In the genomic region with DNA sequence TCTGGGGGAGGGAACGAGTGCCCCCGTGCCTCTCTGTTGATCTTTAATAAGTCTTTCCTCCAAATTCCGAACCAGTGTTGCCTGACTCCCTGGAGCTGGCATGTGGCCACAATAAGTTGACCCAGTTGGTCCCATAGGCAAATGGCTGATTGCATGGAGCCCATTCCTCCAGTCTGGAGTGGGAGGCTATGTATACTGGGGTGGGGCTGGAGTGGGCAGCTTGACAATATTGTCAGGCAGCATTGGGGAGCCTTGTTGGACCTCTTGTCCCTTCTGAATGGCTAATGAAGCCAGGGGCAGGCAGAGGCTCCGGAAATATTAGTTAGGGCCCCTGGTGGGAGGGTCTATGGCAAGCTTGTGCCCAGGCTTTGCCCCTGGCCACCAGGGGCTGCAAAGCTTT, we compare ENCODE assay signal across 12 mouse cellular contexts. TPM values are rescaled to one million over a fixed set of nuclear protein-coding genes. Genes with fewer than 3 reads are reported as not detected.
DNase-seq lines count a peak whose midpoint lies in the region; ATAC-seq and TF ChIP-seq lines count a peak whose summit lies in the region.
"Had no signal": no experiment of that assay in that cellular context is flagged by ENCODE, and none has a peak within 500 bp of the region (broad histone marks: within the 10 kb centered on the region; RNA-seq: fewer than 3 reads in every experiment).

No protein-coding gene starts in this region.

- peaks cover 12% of the 10 kb centered on the region for H3K4me1 ChIP-seq in embryonic facial prominence, embryonic 10.5 days
- peaks cover 17% of the 10 kb centered on the region for H3K4me1 ChIP-seq in forebrain, embryonic 14.5 days (ENCODE audit: control insufficient read depth, insufficient read depth, low read length)
- H3K4me1 ChIP-seq in limb, embryonic 12.5 days (replicated peaks) = peaks cover 7% of the 10 kb centered on the region; the same call in 1 of the 2 replicates
- H3K4me1 ChIP-seq in midbrain, embryonic 15.5 days = peaks cover 21% of the 10 kb centered on the region
- no peaks in the 10 kb centered on the region for H3K4me1 ChIP-seq in lung, adult 2 months (ENCODE audit: control insufficient read depth, insufficient read depth, low read length)

- H3K27ac ChIP-seq in embryonic facial prominence, embryonic 10.5 days (replicated peaks) = peak overlapping the region; percentile 74
- peak overlapping the region; percentile 17; the same call in 1 of the 2 replicates for H3K27ac ChIP-seq in forebrain, embryonic 14.5 days (ENCODE audit: low read depth, low read length)
- H3K27ac ChIP-seq in limb, embryonic 12.5 days = 0 out of 2 replicates have a peak overlapping the region, but pooled peaks have one; percentile 7
- H3K27ac ChIP-seq in midbrain, embryonic 15.5 days = peak overlapping the region; percentile 74

- 74% methylated on average over 4 of the region's 4 CpGs for WGBS in embryonic facial prominence, embryonic 10.5 days
- 14% methylated on average over 4 of the region's 4 CpGs for WGBS in forebrain, embryonic 14.5 days
- WGBS in limb, embryonic 12.5 days = 61% methylated on average over 4 of the region's 4 CpGs
- WGBS in midbrain, embryonic 15.5 days = 31% methylated on average over 4 of the region's 4 CpGs
- 68% methylated on average over 4 of the region's 4 CpGs for WGBS in lung, adult 2 months

- H3K4me3 ChIP-seq in embryonic facial prominence, embryonic 10.5 days = no peak overlapping the region
- no peak overlapping the region for H3K4me3 ChIP-seq in forebrain, embryonic 14.5 days (ENCODE audit: low read depth, low read length)
- no peak overlapping the region for H3K4me3 ChIP-seq in limb, embryonic 12.5 days (replicated peaks)
- no peak overlapping the region for H3K4me3 ChIP-seq in midbrain, embryonic 15.5 days
- no peak overlapping the region for H3K4me3 ChIP-seq in lung, adult 2 months (replicated peaks; ENCODE audit: extremely low read depth, low read depth, low read length)

- no peaks in the 10 kb centered on the region for H3K36me3 ChIP-seq in embryonic facial prominence, embryonic 10.5 days (replicated peaks)
- no peaks in the 10 kb centered on the region for H3K36me3 ChIP-seq in forebrain, embryonic 14.5 days (ENCODE audit: control insufficient read depth, insufficient read depth, low read length)
- H3K36me3 ChIP-seq in limb, embryonic 12.5 days = no peaks in the 10 kb centered on the region
- no peaks in the 10 kb centered on the region for H3K36me3 ChIP-seq in midbrain, embryonic 15.5 days (replicated peaks)

- no peak for TF ChIP-seq POLR2A in lung, adult 2 months (IDR thresholded peaks at IDR 0.05; ENCODE audit: borderline replicate concordance, extremely low read depth, low read depth, low read length)

- no peak overlapping the region for H3K9ac ChIP-seq in forebrain, embryonic 14.5 days (ENCODE audit: low read length)
- H3K9ac ChIP-seq in limb, embryonic 12.5 days (replicated peaks) = no peak overlapping the region
- no peak overlapping the region for H3K9ac ChIP-seq in midbrain, embryonic 15.5 days

- TF ChIP-seq CTCF in lung, adult 2 months (IDR thresholded peaks at IDR 0.05; ENCODE audit: insufficient read depth, low read length) = no peak

- no peaks in the 10 kb centered on the region for H3K27me3 ChIP-seq in embryonic facial prominence, embryonic 10.5 days (replicated peaks; ENCODE audit: low read depth, poor library complexity, severe bottlenecking)
- peaks cover 11% of the 10 kb centered on the region for H3K27me3 ChIP-seq in forebrain, embryonic 14.5 days (replicated peaks; ENCODE audit: control insufficient read depth, insufficient read depth, low read length)
- no peaks in the 10 kb centered on the region for H3K27me3 ChIP-seq in limb, embryonic 12.5 days
- H3K27me3 ChIP-seq in midbrain, embryonic 15.5 days (replicated peaks) = no peaks in the 10 kb centered on the region

- no peaks in the 10 kb centered on the region for H3K9me3 ChIP-seq in embryonic facial prominence, embryonic 10.5 days
- H3K9me3 ChIP-seq in forebrain, embryonic 14.5 days (replicated peaks; ENCODE audit: control insufficient read depth, low read length) = no peaks in the 10 kb centered on the region
- H3K9me3 ChIP-seq in limb, embryonic 12.5 days = no peaks in the 10 kb centered on the region
- no peaks in the 10 kb centered on the region for H3K9me3 ChIP-seq in midbrain, embryonic 15.5 days

- peak overlapping the region; percentile 12; the same call in 1 of the 2 replicates for H3K4me2 ChIP-seq in forebrain, embryonic 14.5 days (ENCODE audit: low read length)
- no peak overlapping the region for H3K4me2 ChIP-seq in limb, embryonic 12.5 days
- no peak overlapping the region for H3K4me2 ChIP-seq in midbrain, embryonic 15.5 days

- no peak for DNase-seq in embryonic facial prominence, embryonic 10.5 days (ENCODE audit: low spot score)
- DNase-seq in forebrain, embryonic 14.5 days (ENCODE audit: low spot score) = peak; percentile 23
- DNase-seq in cerebellum, postnatal 25 days = no peak
- DNase-seq in right cerebral cortex, postnatal 36 days (ENCODE audit: low spot score in 2 of 2) = no peak
- DNase-seq in lung, adult 2 months = no peak
- DNase-seq: lung, adult 18-20 months; right cerebral cortex, postnatal 14 days had no signal

- ATAC-seq in forebrain, embryonic 14.5 days = peak; percentile 53
- ATAC-seq in limb, embryonic 12.5 days (ENCODE audit: insufficient number of reproducible peaks, insufficient read depth, low FRiP score, low TSS enrichment, low read depth) = no peak
- ATAC-seq in midbrain, embryonic 15.5 days (replicated peaks) = peak; percentile 46
- no peak for ATAC-seq in erythroid progenitor cell, adult 5-6 weeks (replicated peaks; ENCODE audit: low FRiP score, poor library complexity, severe bottlenecking)
- ATAC-seq: intestine, postnatal 0 days had no signal

RNA-seq across cellular contexts. Expression of gene Ric3, which starts 32.8 kb away (rescaled TPM):
- polyA plus RNA-seq in embryonic facial prominence, embryonic 10.5 days (2016; fragmentation: Nextera tagmentation; extraction: Ambion mirVana) = 8.9 and 9.0 TPM in 2 replicates
- 27.2 and 29.1 TPM in 2 replicates for polyA plus RNA-seq in forebrain, embryonic 14.5 days (2014; fragmentation: Nextera tagmentation; extraction: Ambion mirVana)
- 4.2 and 4.7 TPM in 2 replicates for polyA plus RNA-seq in limb, embryonic 12.5 days (2016; fragmentation: Nextera tagmentation; extraction: Ambion mirVana)
- polyA plus RNA-seq in midbrain, embryonic 15.5 days (2015; fragmentation: Nextera tagmentation; extraction: Ambion mirVana) = 35.1 and 39.1 TPM in 2 replicates
- 0.92 and 2.4 TPM in 2 replicates for polyA plus RNA-seq in lung, adult 2 months (2012; rRNA removed)
- not detected in 2 replicates for total RNA-seq in erythroid progenitor cell, adult 5-6 weeks (2015; ENCODE audit: low replicate concordance)
- 0.61 TPM in 1 of 2 replicates, not detected in the other for total RNA-seq in erythroid progenitor cell, adult 5-6 weeks (2017; ENCODE audit: low replicate concordance)
- total RNA-seq: monocyte, adult 5-6 weeks had no signal

RNA-seq across cellular contexts. Expression of gene Lmo1, which starts 59.1 kb away (rescaled TPM):
- 23.6 and 30.3 TPM in 2 replicates for polyA plus RNA-seq in embryonic facial prominence, embryonic 10.5 days (2016; fragmentation: Nextera tagmentation; extraction: Ambion mirVana)
- polyA plus RNA-seq in forebrain, embryonic 14.5 days (2014; fragmentation: Nextera tagmentation; extraction: Ambion mirVana) = 72.2 and 72.5 TPM in 2 replicates
- polyA plus RNA-seq in limb, embryonic 12.5 days (2016; fragmentation: Nextera tagmentation; extraction: Ambion mirVana) = 13.6 and 15.1 TPM in 2 replicates
- 153 and 155 TPM in 2 replicates for polyA plus RNA-seq in midbrain, embryonic 15.5 days (2015; fragmentation: Nextera tagmentation; extraction: Ambion mirVana)
- polyA plus RNA-seq in lung, adult 2 months (2012; rRNA removed) = 7.5 and 8.7 TPM in 2 replicates
- total RNA-seq in erythroid progenitor cell, adult 5-6 weeks (2015; ENCODE audit: low replicate concordance) = not detected in 2 replicates
- not detected in 2 replicates for total RNA-seq in erythroid progenitor cell, adult 5-6 weeks (2017; ENCODE audit: low replicate concordance)

Comparison
In these comparisons a context has a peak if more than half of its experiments do, and no peak if none do; other contexts are left out.
1. H3K27ac ChIP-seq: peak in every context shown above with its lines; median percentile 74 in embryonic facial prominence, embryonic 10.5 days; 74 in midbrain, embryonic 15.5 days; 17 in forebrain, embryonic 14.5 days; 7 in limb, embryonic 12.5 days.
2. ATAC-seq: peak in forebrain, embryonic 14.5 days (single experiment) and midbrain, embryonic 15.5 days (single experiment); none in limb, embryonic 12.5 days (single experiment) and erythroid progenitor cell, adult 5-6 weeks (single experiment).